Mouse (Mus musculus): ENCODE measurements at regions not wholly inside any gene's neighbourhood (a gene's known extent, or its start where the extent isn't known, plus 50 kb on each side); places are given as distances from the start of the nearest gene placed in this dataset.

DNA sequence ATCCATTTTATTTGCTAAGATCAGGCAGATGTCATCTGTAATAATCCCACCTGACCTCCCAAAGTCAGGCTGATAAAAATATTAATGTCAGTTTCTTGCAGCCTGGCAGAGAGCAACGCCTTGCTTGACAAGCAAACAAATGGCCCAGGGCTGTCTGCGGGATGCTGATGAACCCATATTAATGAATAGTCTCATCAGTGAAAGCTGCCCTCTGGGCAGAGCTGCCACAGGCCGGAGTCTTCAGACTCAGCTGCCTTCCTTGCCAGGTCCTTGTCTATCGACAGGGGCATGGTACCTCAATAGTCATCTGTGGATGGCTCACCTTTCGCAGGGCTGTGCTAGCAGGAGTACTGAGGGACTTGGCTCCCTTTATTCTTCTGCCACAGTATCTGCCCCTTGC, 197.5 kb upstream of the Vstm2b start:
- Histone ChIP-seq H3K36me3 (ENCODE audit: control insufficient read depth, insufficient read depth) (no peaks in the 10 kb centered on the region), H3K4me3 (replicated peaks; ENCODE audit: low read length) (no peak overlapping the region), H3K27me3 (replicated peaks; ENCODE audit: control insufficient read depth, insufficient read depth, low read length) (no peaks in the 10 kb centered on the region), H3K9me3 (ENCODE audit: control insufficient read depth, low read length) (no peaks in the 10 kb centered on the region), H3K9ac (replicated peaks; ENCODE audit: low read depth, low read length) (no peak overlapping the region), H3K4me2 (ENCODE audit: low read length) (no peak overlapping the region), H3K4me1 (replicated peaks; ENCODE audit: control insufficient read depth, insufficient read depth, low read length) (no peaks in the 10 kb centered on the region), H3K27ac (ENCODE audit: low read length) (no peak overlapping the region)
- WGBS, result 85% methylated on average over 5 of the region's 5 CpGs
- no peak for ATAC-seq

DNA sequence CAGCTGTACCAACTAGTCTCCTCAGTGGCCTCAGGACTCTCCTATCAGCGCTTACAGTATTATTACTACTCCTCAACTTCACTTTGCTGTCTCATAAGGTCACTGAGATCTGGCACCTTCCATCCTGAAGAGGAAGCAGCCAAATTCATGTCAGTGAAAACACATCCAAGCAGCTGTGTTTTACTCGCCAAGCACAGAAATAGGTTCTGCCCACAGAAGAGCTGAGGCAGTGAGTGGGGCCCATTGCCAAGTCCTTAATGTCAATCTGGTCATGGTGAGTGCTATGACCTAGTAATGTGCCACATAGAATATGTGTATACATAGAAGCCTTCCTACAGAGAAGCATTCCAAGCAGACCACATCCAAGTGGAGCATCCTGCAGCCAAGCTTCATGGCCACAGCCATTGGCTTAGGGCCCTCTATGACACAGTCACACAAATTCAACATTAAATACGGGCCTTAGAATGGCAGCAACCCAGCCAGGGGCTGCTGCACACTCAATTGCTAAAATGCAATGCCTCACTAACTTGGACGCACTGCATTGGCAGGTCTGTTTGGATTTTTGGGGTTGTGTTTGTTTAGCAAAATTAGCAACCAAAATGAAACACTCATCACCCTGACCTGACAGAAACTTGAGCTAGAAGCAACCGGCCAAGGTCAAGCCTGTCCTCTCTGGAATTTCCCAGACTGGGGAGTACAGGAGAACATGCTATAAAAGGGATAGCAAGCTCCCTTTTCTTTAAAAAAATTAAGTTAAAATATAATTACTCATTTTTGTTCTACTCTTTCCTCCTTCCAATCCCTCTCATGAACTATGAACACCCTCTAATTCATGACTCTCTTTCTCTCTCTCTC, 195.7 kb upstream of the Vstm2b start:
- no peak overlapping the region for H3K4me2 ChIP-seq (ENCODE audit: low read length)
- no peaks in the 10 kb centered on the region for H3K4me1 ChIP-seq (replicated peaks; ENCODE audit: control insufficient read depth, insufficient read depth, low read length)
- no peaks in the 10 kb centered on the region for H3K36me3 ChIP-seq (ENCODE audit: control insufficient read depth, insufficient read depth)
- no peak overlapping the region for H3K27ac ChIP-seq (ENCODE audit: low read length)
- 76% methylated on average over 5 of the region's 5 CpGs for WGBS
- H3K9ac ChIP-seq (replicated peaks; ENCODE audit: low read depth, low read length), result no peak overlapping the region
- H3K27me3 ChIP-seq (replicated peaks; ENCODE audit: control insufficient read depth, insufficient read depth, low read length), result no peaks in the 10 kb centered on the region
- no peak for ATAC-seq
- H3K4me3 ChIP-seq (replicated peaks; ENCODE audit: low read length), result no peak overlapping the region
- no peaks in the 10 kb centered on the region for H3K9me3 ChIP-seq (ENCODE audit: control insufficient read depth, low read length)

DNA sequence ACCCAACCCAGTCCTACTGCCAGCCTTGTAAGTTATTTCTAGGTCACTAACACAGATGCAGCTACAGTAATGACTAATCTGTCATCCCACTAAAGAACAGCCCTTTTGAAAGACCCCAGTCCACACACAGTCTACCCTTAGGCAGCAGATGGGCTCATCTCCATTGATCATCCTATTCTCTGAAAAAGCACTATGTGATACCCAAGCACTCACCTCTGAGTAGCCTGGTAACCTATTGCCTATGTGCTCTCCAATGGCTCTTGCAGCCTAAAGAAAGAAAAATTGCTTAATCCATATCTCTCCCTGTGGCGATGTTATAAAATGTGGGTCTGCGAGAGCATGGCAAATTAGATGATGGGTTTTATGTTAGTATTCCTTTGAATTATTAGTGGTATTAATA, 189.9 kb upstream of the Vstm2b start:
- no peak for ATAC-seq
- WGBS, result 98% methylated on average over 2 of the region's 2 CpGs
- no peak overlapping the region for H3K4me3 ChIP-seq (replicated peaks; ENCODE audit: low read length)

DNA sequence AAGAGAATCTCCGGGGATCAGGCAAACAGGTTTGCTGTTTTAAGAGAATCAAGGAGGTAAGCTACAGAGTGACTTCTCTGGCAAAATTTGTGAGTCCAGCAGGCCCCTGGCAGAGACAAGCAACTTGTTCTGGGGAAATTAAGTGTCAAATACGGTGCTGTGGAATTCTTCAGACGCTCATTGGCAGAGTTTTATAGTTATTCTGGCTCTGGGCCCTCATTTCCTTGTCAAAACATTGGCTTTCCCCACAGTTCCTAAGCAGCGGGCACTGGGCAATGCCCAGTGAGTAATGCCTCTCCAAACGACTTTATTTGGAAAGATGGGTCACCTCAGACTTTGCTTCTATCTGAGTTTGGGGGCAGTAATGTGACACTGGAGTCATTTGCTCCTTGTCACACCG, 180.1 kb upstream of the Vstm2b start:
- Histone ChIP-seq H3K9me3 (ENCODE audit: control insufficient read depth, low read length) (no peaks in the 10 kb centered on the region), H3K9ac (replicated peaks; ENCODE audit: low read depth, low read length) (no peak overlapping the region), H3K4me1 (replicated peaks; ENCODE audit: control insufficient read depth, insufficient read depth, low read length) (0 out of 2 replicates have a peak, but pooled peaks cover 3% of the 10 kb centered on the region), H3K27ac (ENCODE audit: low read length) (no peak overlapping the region), H3K4me3 (replicated peaks; ENCODE audit: low read length) (no peak overlapping the region), H3K36me3 (ENCODE audit: control insufficient read depth, insufficient read depth) (no peaks in the 10 kb centered on the region), H3K4me2 (ENCODE audit: low read length) (no peak overlapping the region), H3K27me3 (replicated peaks; ENCODE audit: control insufficient read depth, insufficient read depth, low read length) (no peaks in the 10 kb centered on the region)
- WGBS, result 47% methylated on average over 6 of the region's 6 CpGs
- no peak for ATAC-seq

More for the DNA sequence above, 189.9 kb upstream of the Vstm2b start:
- H3K4me1 ChIP-seq (replicated peaks; ENCODE audit: control insufficient read depth, insufficient read depth, low read length), result no peaks in the 10 kb centered on the region
- no peaks in the 10 kb centered on the region for H3K36me3 ChIP-seq (ENCODE audit: control insufficient read depth, insufficient read depth)
- 0 out of 2 replicates have a peak, but pooled peaks cover 3% of the 10 kb centered on the region for H3K27me3 ChIP-seq (replicated peaks; ENCODE audit: control insufficient read depth, insufficient read depth, low read length)
- no peak overlapping the region for H3K9ac ChIP-seq (replicated peaks; ENCODE audit: low read depth, low read length)
- H3K4me2 ChIP-seq (ENCODE audit: low read length), result no peak overlapping the region
- H3K9me3 ChIP-seq (ENCODE audit: control insufficient read depth, low read length), result no peaks in the 10 kb centered on the region
- no peak overlapping the region for H3K27ac ChIP-seq (ENCODE audit: low read length)

DNA sequence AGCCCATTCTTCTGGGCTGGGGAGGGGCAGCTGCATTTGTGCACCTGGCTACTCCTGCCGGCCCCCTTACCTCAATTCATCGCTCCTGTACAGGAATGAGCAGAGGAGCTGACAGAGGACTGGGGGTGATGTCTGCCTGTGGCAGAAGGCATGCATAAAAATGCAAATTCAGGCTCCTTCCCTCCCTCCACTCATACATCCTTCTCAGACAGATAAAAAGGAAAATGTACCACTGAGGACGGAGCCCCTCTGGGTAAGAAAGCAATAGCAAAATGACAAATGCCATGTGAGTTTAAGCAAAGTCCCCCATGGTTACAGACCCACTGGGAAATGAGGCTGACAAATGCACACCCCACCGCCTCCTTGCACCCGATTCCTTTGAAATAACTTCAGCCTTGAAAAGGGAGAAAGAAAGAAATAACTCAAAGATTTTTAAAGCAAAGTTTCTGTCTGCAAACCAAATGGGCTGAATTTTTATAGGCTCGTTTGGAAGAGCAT, 161.1 kb upstream of the Vstm2b start:
- Histone ChIP-seq H3K4me3 (replicated peaks; ENCODE audit: low read length) (no peak overlapping the region), H3K27me3 (replicated peaks; ENCODE audit: control insufficient read depth, insufficient read depth, low read length) (no peaks in the 10 kb centered on the region), H3K9me3 (ENCODE audit: control insufficient read depth, low read length) (no peaks in the 10 kb centered on the region), H3K4me2 (ENCODE audit: low read length) (no peak overlapping the region), H3K36me3 (ENCODE audit: control insufficient read depth, insufficient read depth) (no peaks in the 10 kb centered on the region), H3K27ac (ENCODE audit: low read length) (no peak overlapping the region), H3K9ac (replicated peaks; ENCODE audit: low read depth, low read length) (no peak overlapping the region), H3K4me1 (replicated peaks; ENCODE audit: control insufficient read depth, insufficient read depth, low read length) (peaks cover 9% of the 10 kb centered on the region)
- WGBS, result 56% methylated on average over 6 of the region's 6 CpGs
- no peak for ATAC-seq

DNA sequence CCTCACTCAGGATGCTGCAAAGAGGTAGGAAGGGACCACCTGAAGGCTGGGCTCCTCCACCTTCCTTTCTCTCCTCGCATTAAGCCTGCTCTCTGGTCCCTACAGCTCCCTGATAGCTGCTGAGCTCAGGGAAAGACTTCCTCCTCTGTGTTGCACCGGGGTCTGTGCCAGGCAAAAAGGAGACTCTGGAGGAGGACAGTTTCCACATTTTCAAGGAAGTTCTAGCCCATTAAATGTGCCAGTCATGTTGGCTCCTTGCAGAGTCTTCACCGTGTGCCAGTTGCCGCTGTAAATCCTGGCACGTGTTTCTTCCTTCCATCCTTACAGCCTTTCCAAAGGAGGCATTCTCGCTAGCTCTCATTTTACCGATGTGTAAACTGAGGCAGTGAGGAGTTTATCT, 160.6 kb upstream of the Vstm2b start:
- no peak overlapping the region for H3K27ac ChIP-seq (ENCODE audit: low read length)
- no peaks in the 10 kb centered on the region for H3K27me3 ChIP-seq (replicated peaks; ENCODE audit: control insufficient read depth, insufficient read depth, low read length)
- peaks cover 9% of the 10 kb centered on the region for H3K4me1 ChIP-seq (replicated peaks; ENCODE audit: control insufficient read depth, insufficient read depth, low read length)
- WGBS, result 66% methylated on average over 7 of the region's 7 CpGs
- H3K9me3 ChIP-seq (ENCODE audit: control insufficient read depth, low read length), result no peaks in the 10 kb centered on the region
- H3K4me3 ChIP-seq (replicated peaks; ENCODE audit: low read length), result no peak overlapping the region
- H3K4me2 ChIP-seq (ENCODE audit: low read length), result no peak overlapping the region
- ATAC-seq, result no peak; the same call in 1 of the 2 replicates
- H3K9ac ChIP-seq (replicated peaks; ENCODE audit: low read depth, low read length), result no peak overlapping the region
- no peaks in the 10 kb centered on the region for H3K36me3 ChIP-seq (ENCODE audit: control insufficient read depth, insufficient read depth)

DNA sequence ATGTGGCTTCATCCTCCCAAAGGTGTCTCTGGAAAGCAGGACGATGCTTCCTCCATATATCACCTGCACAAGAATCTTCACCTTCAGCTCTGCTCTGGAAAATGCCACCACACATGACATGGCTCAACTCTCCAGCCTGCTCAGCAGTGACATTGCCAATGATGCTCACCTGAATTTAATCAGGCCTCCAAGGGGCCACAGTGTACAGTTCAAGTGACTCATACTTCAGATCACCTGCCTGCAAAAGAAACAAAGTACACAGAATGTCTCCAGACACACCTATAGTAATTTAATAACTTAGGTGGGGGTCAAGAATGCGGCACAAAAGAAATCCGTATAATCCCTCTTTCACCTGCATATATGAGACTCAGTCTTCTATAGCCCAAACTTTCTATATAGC, 160.0 kb upstream of the Vstm2b start:
- Histone ChIP-seq H3K9ac (replicated peaks; ENCODE audit: low read depth, low read length) (no peak overlapping the region), H3K27me3 (replicated peaks; ENCODE audit: control insufficient read depth, insufficient read depth, low read length) (no peaks in the 10 kb centered on the region), H3K4me2 (ENCODE audit: low read length) (no peak overlapping the region), H3K36me3 (ENCODE audit: control insufficient read depth, insufficient read depth) (no peaks in the 10 kb centered on the region), H3K4me3 (replicated peaks; ENCODE audit: low read length) (no peak overlapping the region), H3K27ac (ENCODE audit: low read length) (no peak overlapping the region), H3K9me3 (ENCODE audit: control insufficient read depth, low read length) (no peaks in the 10 kb centered on the region), H3K4me1 (replicated peaks; ENCODE audit: control insufficient read depth, insufficient read depth, low read length) (peaks cover 12% of the 10 kb centered on the region)
- ATAC-seq, result no peak
- 88% methylated on average over 3 of the region's 3 CpGs for WGBS

DNA sequence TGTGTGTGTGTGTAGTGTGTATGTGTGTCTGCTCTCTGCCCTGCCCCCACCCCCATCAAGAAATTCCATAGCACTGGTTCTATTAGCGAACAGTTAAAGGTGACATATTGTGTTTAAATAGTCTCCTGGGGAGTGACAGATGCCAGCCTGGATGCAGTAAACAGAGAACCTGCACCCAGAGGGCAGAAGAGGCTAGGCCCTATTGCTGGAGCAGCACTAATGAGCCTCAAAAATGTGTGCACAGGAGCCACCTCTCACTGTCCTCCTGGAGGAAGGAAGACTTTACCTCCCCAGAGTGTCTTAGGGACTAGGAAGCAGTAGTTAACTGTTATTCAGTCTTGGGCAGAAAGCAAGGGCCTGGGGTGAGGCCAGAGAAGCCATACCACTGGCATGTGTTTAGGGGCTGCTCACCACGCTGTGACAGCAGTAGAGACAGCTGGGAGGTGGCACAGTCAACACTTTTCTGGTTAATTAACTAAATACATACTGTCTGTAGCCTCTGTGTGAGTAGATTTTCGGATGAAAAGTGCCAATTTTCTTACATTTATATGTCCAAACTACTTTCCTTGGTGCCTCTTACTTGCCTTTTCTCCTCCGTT, 155.5 kb upstream of the Vstm2b start:
- Histone ChIP-seq H3K4me1 (replicated peaks; ENCODE audit: control insufficient read depth, insufficient read depth, low read length) (peaks cover 3% of the 10 kb centered on the region; the same call in 1 of the 2 replicates), H3K36me3 (ENCODE audit: control insufficient read depth, insufficient read depth) (no peaks in the 10 kb centered on the region), H3K9ac (replicated peaks; ENCODE audit: low read depth, low read length) (no peak overlapping the region), H3K9me3 (ENCODE audit: control insufficient read depth, low read length) (no peaks in the 10 kb centered on the region), H3K4me3 (replicated peaks; ENCODE audit: low read length) (no peak overlapping the region), H3K27ac (ENCODE audit: low read length) (no peak overlapping the region), H3K4me2 (ENCODE audit: low read length) (no peak overlapping the region), H3K27me3 (replicated peaks; ENCODE audit: control insufficient read depth, insufficient read depth, low read length) (no peaks in the 10 kb centered on the region)
- ATAC-seq, result peak; percentile 73
- 37% methylated on average over 4 of the region's 4 CpGs for WGBS

DNA sequence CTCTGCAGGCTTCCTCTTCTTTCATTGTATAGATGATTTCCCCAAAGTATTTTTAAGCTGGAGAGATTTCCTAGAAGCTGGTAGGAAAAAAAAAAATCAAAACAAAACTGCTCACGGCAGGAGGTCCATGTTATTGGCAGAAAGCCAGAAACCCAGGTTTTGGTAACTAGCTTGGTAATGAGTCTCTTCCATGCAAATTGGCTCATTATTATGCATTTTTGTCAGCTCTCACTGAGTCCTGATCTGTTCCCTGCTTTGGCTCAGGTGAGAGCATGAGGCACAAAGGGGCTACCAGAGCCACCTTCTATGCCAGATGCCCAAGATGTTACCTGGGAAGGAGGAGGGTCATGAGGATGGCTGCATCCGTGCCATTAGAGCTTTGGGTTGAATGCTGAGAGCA, 146.3 kb upstream of the Vstm2b start:
- peak; percentile 84 for ATAC-seq

More for the DNA sequence above, 146.3 kb upstream of the Vstm2b start:
- no peaks in the 10 kb centered on the region for H3K9me3 ChIP-seq (ENCODE audit: control insufficient read depth, low read length)
- peak overlapping the region; percentile 67 for H3K27ac ChIP-seq (ENCODE audit: low read length)
- no peaks in the 10 kb centered on the region for H3K27me3 ChIP-seq (replicated peaks; ENCODE audit: control insufficient read depth, insufficient read depth, low read length)
- no peaks in the 10 kb centered on the region for H3K36me3 ChIP-seq (ENCODE audit: control insufficient read depth, insufficient read depth)
- no peak overlapping the region; the same call in 1 of the 2 replicates for H3K4me2 ChIP-seq (ENCODE audit: low read length)
- H3K9ac ChIP-seq (replicated peaks; ENCODE audit: low read depth, low read length), result no peak overlapping the region
- H3K4me1 ChIP-seq (replicated peaks; ENCODE audit: control insufficient read depth, insufficient read depth, low read length), result peaks cover 11% of the 10 kb centered on the region
- no peak overlapping the region for H3K4me3 ChIP-seq (replicated peaks; ENCODE audit: low read length)
- 15% methylated on average over 2 of the region's 2 CpGs for WGBS

Measured in forebrain, embryonic 16.5 days (tissue).